Mouse (Mus musculus) B cell, adult 62 days (primary cell): ENCODE data around the gene Serpinb6b. TPM values are rescaled to one million over a fixed set of nuclear protein-coding genes. Genes with fewer than 3 reads are reported as not detected.

ENCODE experiments used
- total RNA-seq: library from RNA; stranded (reverse); gene quantifications from 4 replicates; pipeline ENCODE4 v1.2.4, GENCODE M21; 2023

Serpinb6b gene
- 10.0 to 13.9 TPM (median 12.4 TPM) in 4 replicates for total RNA-seq

DNA sequence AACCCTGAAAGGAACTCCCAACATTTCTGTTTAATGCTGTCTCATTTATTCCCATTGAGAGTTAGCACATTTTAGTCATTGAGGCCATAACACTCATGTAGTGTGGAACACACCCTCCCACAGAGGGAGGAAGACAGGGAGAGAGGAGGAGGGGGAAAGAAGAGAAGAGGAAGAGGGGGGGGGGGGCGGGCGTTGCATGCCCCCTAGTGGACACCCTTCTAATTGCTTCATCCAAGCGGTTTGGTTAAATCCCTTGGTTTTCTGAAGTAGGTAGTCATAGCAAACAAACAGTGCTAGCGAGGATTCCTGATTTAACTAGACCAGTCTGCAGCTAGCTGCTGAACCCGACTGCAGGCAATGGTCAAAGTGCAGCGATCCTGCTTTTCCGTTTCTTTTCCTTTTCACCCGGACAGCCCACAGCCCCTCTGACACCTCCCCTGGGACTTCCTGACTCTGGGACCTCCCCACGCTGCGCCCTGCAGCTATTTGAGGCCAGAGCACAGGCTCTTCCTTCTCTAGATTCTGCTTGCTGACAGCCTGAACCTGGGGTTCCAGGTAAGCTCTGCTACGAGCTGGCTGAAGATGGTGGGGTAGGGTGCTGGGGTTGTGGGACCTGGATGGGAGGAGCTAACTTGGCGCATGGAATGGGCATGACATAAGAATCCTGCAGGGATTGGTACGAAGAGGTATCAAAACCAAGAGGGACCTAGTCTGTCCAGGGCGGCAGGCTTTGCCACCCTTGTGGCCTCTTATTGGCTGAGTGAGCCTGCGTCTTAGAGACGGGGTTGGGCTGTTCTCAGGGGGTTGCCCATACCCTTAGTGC, at the start of gene Serpinb6b:
TSS of gene Serpinb6b (plus strand) at position 221 of the 823 bp plus-strand sequence.

DNA sequence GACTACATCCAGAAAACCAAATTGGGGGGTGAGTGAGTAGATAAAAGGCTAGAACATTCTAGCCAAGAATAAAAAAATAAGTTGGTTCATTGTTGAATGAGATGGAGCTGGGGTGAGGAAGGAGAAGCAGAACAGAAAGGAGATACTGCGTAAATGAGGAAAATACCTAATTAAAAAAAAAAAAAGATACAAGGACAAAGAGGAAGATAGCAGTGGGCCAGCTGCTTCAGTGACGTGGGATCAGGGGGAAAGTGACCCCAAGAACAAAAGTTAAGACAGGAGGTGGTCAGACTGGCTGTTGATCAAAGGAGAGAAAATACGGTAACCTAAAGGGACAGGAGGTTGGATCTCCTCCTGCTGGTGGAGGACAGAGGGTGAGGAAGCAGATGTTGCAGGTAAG, 37.9 kb downstream of the Serpinb6b start, which contains the start of gene Serpinb9:
TSS of gene Serpinb9 (plus strand) at position 301 of the 400 bp plus-strand sequence.

DNA sequence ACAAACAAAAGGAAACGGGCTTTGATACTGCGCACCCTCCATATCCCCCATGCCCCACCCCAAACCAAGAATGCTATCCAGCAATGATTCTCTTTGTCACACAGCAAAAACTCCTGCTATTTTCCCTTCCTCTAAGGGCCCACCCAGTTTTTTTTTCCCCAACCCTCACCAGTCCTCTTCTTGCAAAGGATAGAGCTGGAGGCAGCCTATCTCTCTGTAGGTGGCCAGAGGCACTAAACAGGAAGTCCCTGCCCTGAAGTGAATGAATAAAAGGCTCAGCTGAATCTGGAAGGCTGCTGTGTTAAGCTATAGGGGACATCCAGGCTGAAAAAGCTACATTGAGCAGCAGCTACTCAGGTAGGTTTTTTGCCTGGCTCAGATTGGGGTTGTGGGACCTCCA, 62.2 kb downstream of the Serpinb6b start, which contains the start of gene Serpinb9b:
TSS of gene Serpinb9b (plus strand) at position 173 of the 400 bp plus-strand sequence.

Other genes starting within 250 kb of the Serpinb6b start
- not detected in 4 replicates for gene Mylk4, start 181.3 kb upstream of the Serpinb6b start, total RNA-seq
- 37.5 to 45.6 TPM (median 40.2 TPM) in 4 replicates for gene Wrnip1, start 163.2 kb upstream of the Serpinb6b start, total RNA-seq
- not detected in 4 replicates for gene D930007J09Rik, start 162.4 kb upstream of the Serpinb6b start, total RNA-seq
- 239 to 277 TPM (median 252 TPM) in 4 replicates for gene Serpinb1a, start 114.0 kb upstream of the Serpinb6b start, total RNA-seq
- not detected in 4 replicates for gene Serpinb1c, start 67.0 kb upstream of the Serpinb6b start, total RNA-seq
- gene Serpinb9, start 38.0 kb downstream of the Serpinb6b start, total RNA-seq: 2.4 to 3.5 TPM (median 3.2 TPM) in 4 replicates
- gene Serpinb9b, start 62.2 kb downstream of the Serpinb6b start, total RNA-seq: not detected in 4 replicates
- gene Serpinb1b, start 113.4 kb downstream of the Serpinb6b start, total RNA-seq: not detected in 4 replicates
- gene Serpinb9c, start 194.5 kb downstream of the Serpinb6b start, total RNA-seq: not detected in 4 replicates
- not detected in 4 replicates for gene Serpinb9d, start 227.8 kb downstream of the Serpinb6b start, total RNA-seq